Mouse (Mus musculus) heart, adult 8-10 months (tissue): ENCODE data around the gene Agap2. TPM values are rescaled to one million over a fixed set of nuclear protein-coding genes. Genes with fewer than 3 reads are reported as not detected.

Experiments used
- DNase-seq: peaks from one replicate; pipeline ENCODE4 v3.0.0; 2022; ENCODE audit warnings: low spot score
- total RNA-seq, 4 experiments: library from RNA; stranded (reverse); gene quantifications; 2 replicates each; pipeline ENCODE4 v1.2.4; 2022

Agap2 gene
- total RNA-seq, 4 experiments from 2014 or later = 3.6 to 6.1 (median 4.8) TPM

- DNase-seq = no peak
Observed at GRCm38 (mm10) chr10:127135118-127135836, 60.2 kb downstream of the Agap2 start.

- DNase-seq = no peak
Observed at GRCm38 (mm10) chr10:127136510-127136909, 61.4 kb downstream of the Agap2 start.

GRCm38 (mm10) chr10:127137896-127138295, 62.8 kb downstream of the Agap2 start:
- DNase-seq = no peak

GRCm38 (mm10) chr10:127138328-127139141, 63.5 kb downstream of the Agap2 start:
- no peak for DNase-seq

DNA sequence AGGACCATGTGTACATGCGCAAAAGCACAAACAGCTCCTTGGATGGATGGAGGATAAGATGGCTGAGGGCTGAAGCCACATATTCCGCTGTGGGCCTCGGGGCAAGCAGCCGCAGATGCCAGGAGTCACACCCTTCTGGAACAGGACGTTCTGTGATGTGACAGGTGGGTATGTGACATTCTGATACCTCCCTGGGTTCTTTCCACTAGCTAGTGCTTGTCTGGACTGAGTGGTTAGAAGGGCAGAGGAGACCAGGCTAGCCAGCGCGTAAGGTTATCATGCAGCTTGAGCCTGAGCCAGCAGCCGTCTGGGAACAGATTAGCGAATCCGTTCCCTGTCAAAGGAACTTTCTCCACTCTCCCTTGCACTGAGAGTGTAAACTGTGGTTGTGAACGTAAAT, 65.9 kb downstream of the Agap2 start:
- no peak for DNase-seq

DNA sequence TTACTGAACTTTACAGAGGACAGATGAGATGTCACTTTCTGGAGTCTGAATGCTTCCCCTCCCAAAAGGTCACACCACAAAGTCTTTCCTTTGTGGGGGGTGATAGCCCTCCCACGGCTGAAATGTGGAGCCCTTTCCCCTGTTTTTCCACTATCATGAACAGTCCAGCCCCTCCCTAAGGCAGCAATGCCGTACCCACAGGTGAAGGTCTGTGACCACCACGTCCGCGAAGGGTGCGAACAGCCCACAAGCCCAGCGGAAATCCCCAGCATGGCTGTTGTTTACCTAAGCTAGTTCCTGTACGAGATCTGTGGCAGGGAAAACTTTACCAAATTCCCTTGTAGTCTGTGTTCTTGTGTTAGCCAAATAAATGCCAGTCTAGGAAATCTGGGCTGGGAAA, 66.4 kb downstream of the Agap2 start:
- DNase-seq = no peak

Other genes starting within 250 kb of the Agap2 start
- 1 to 10 TPM; 3.7 to 5.8 (median 4.7) TPM for gene Atp23, start 173.9 kb upstream of the Agap2 start, total RNA-seq
- 100 to 1,000 TPM in 2 of 4 experiments, 10 to 100 TPM in 2; 84.6 to 110 (median 95.0) TPM for gene Ctdsp2, start 96.6 kb upstream of the Agap2 start, total RNA-seq
- under 1 TPM; 0.32 to 0.87 (median 0.42) TPM for gene Avil, start 74.6 kb upstream of the Agap2 start, total RNA-seq
- gene Tsfm, start 44.4 kb upstream of the Agap2 start, total RNA-seq = 10 to 100 TPM; 50.9 to 67.0 (median 55.9) TPM
- 1 to 10 TPM; 7.5 to 9.6 (median 9.2) TPM for gene Mettl1, start 33.9 kb upstream of the Agap2 start, total RNA-seq
- gene Eef1akmt3, start 33.8 kb upstream of the Agap2 start, total RNA-seq = not detected
- gene Cyp27b1, start 27.0 kb upstream of the Agap2 start, total RNA-seq = under 1 TPM in 1 of 4 experiments, not detected in 3; 0.19 TPM
- 1 to 10 TPM; 2.4 to 4.1 (median 3.3) TPM for gene March9, start 15.1 kb upstream of the Agap2 start, total RNA-seq
- 10 to 100 TPM; 74.9 to 90.0 (median 79.0) TPM for gene Cdk4, start 11.8 kb upstream of the Agap2 start, total RNA-seq
- gene Tspan31, start 5.0 kb upstream of the Agap2 start, total RNA-seq = 10 to 100 TPM; 43.7 to 50.9 (median 48.6) TPM
- 10 to 100 TPM; 22.2 to 31.6 (median 24.1) TPM for gene Os9, start 45.8 kb downstream of the Agap2 start, total RNA-seq
- 1 to 10 TPM; 1.2 to 3.2 (median 1.5) TPM for gene B4galnt1, start 89.9 kb downstream of the Agap2 start, total RNA-seq
- 10 to 100 TPM; 13.0 to 24.6 (median 15.5) TPM for gene Slc26a10, start 105.4 kb downstream of the Agap2 start, total RNA-seq
- gene Arhgef25, start 114.8 kb downstream of the Agap2 start, total RNA-seq = 10 to 100 TPM in 3 of 4 experiments, 1 to 10 TPM in 1; 8.1 to 13.4 (median 10.8) TPM
- gene Dtx3, start 120.4 kb downstream of the Agap2 start, total RNA-seq = 10 to 100 TPM; 18.1 to 29.6 (median 24.2) TPM
- 10 to 100 TPM; 32.4 to 38.3 (median 35.3) TPM for gene Pip4k2c, start 136.3 kb downstream of the Agap2 start, total RNA-seq
- gene Kif5a, start 188.1 kb downstream of the Agap2 start, total RNA-seq = 1 to 10 TPM in 2 of 4 experiments, under 1 TPM in 2; 0.54 to 1.6 (median 1.2) TPM
- 100 to 1,000 TPM; 143 to 151 (median 146) TPM for gene Dctn2, start 191.1 kb downstream of the Agap2 start, total RNA-seq
- gene Mbd6, start 213.7 kb downstream of the Agap2 start, total RNA-seq = 10 to 100 TPM; 17.6 to 25.5 (median 19.5) TPM
- gene Mars, start 236.5 kb downstream of the Agap2 start, total RNA-seq = 10 to 100 TPM; 42.1 to 48.8 (median 45.4) TPM
- gene Arhgap9, start 246.7 kb downstream of the Agap2 start, total RNA-seq = 1 to 10 TPM; 1.5 to 3.2 (median 3.0) TPM